Mouse (Mus musculus) lung, postnatal 4 days (tissue): ENCODE measurements around the gene Tubb3.
"Not testable (repeated sequence)": the region's sequence is repeated elsewhere in the genome, so short reads cannot be mapped to it uniquely, and the experiment has no call there.

Experiments
- DNase-seq, 2 experiments: peaks; one replicate each; pipeline ENCODE4 v3.0.0; 2021

The Tubb3 gene

DNA sequence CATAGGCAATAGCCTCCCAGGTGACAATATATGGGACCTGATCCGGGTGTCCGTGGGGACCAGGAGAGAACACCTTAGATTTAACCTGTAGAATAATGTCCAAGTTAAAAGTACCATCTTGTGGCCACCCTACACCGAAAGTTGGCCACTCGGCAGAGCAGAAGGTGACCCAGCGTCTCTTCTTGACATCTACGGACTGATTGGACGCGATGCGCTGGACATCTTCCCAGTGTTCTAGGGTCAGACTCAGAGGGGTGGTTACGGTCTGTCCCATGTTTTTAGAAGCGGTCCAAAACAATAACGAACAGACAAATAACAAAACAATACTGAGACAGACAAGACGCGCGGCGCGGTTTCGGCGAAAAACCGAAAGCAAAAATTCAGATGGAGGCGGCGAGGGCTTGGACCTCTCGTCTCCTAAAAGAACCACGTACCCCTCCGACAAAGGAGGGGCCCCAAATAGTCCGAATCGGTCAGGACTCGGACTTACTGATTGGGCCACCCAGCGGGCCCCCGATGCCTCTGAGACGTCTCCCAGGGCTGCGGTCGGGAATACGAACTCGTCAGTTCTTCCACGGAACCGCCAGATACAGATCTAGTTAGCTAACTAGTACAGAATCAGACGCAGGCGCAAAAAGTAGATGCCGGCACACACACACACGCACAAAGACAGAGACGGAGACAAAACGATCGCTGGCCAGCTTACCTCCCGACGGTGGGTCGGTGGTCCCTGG is 22.2 kb downstream of the Tubb3 start:
- not testable (repeated sequence) for DNase-seq

GRCm38 (mm10) chr8:123441788-123442187 is 30.6 kb downstream of the Tubb3 start:
- DNase-seq: no peak

DNA sequence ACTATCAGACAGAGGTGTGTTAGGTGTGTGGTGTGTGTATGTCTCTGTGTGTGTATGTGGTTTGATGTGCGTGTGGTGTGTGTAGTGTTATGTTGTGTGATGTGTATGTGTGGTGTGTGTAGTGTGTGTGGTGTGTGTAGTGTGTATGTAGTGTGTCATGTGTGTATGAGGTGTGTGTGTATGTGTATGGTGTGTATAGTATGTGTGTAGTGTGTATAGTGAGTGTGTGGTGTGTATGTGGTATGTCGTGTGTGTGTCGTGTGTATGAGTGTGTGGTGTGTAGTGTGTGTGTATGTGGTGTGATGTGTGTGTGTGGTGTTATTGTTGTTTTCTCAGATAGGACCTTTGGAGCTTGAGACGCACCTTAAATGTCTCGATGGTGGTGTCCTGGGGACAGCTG is 31.1 kb downstream of the Tubb3 start:
- DNase-seq: no peak

DNA sequence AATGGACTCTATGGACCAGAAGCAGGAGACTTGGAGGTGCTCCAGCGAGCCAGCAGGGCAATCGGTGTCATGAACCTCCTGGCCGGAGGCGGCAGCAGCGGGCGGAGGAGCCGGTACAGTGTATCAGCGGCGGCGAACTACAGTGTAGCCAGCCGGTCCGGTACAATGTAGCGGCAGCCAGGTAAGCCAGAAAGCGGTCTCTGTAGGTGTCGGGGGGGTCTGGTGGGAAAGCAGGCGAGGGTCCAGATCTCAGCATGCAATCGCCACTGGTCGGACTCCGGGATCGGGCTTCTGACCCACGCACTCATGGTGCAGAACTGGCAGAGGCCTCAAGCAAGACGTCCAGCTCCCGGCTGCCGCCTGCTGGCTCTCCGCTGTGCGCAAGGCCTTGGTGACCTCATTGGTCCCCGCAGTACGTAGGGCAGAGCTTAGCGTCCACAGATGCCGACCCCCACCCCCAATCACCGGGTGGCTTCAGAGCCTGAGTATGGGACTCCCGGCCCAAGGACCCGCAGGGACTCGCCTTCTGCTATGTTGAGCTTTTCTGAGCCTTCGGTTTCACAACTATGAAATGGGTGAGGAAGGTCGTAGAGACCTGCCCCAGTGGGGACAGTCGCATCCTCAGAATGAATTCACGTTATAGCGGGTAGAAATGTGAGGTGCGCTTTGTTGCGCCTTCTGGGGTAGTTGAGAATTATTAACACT is 31.8 kb downstream of the Tubb3 start:
- peak; percentile 94 to 95 for DNase-seq

DNA sequence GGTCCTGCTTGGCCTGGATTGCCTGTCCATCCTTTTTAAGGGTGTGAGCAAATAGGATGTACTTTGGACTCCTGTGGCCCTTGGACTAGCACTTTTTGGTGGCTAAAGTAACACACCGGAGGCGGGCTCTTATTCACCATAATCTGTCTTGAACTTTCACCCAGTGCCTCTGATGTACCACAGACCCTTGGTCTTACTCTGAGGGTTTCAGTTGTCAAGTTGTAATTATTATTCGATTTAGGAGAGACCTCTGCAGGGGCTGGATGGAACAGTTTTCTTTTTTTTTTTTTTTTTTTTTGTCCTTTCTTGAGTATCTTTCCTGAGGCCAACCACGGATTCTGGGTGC is 32.3 kb downstream of the Tubb3 start:
- DNase-seq: no peak

GRCm38 (mm10) chr8:123444131-123444530 is 32.9 kb downstream of the Tubb3 start:
- DNase-seq: peak in 1 of 2 experiments; percentile 23

DNA sequence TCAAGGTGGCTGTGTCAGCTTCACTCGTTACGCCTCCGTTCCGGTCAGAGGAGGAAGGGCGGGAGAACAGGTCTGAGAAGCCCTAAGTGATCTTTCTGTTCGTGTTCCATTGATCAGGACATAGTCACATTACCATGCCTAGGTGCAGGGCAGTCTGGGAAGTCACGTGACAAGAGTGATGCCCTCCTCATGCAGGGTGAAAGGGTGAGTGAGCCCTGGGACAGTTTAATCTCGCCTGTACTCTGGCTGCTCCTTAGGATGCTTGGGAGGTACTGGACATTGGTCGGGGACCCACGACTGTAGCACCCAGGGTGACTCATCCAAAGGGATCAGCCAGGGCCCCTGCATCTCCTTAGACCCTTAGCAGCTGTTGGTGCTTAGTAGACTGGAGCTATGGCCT is 34.8 kb downstream of the Tubb3 start:
- DNase-seq: no peak

GRCm38 (mm10) chr8:123446799-123447198 is 35.6 kb downstream of the Tubb3 start:
- no peak for DNase-seq

- DNase-seq: no peak
These were observed 39.6 kb downstream of the Tubb3 start for GRCm38 (mm10) chr8:123450783-123451182.

DNA sequence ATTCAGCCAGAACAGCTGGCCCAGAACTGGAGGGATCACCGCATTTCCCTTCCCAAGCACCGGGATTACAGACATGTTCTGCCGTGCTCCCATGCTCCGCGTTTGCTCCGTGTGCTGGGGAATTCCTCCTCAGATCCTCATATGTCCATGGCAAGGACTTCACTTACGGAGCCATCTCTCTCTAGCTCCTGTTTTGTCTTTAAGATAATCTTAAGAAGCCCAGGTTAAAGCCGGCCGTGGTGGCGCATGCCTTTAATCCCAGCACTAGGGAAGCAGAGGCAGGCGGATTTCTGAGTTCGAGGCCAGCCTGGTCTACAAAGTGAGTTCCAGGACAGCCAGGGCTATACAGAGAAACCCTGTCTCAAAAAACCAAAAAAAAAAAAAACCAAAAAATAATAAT is 40.5 kb downstream of the Tubb3 start:
- DNase-seq: not testable (repeated sequence)

GRCm38 (mm10) chr8:123452149-123452548 is 40.9 kb downstream of the Tubb3 start:
- DNase-seq: no peak

DNA sequence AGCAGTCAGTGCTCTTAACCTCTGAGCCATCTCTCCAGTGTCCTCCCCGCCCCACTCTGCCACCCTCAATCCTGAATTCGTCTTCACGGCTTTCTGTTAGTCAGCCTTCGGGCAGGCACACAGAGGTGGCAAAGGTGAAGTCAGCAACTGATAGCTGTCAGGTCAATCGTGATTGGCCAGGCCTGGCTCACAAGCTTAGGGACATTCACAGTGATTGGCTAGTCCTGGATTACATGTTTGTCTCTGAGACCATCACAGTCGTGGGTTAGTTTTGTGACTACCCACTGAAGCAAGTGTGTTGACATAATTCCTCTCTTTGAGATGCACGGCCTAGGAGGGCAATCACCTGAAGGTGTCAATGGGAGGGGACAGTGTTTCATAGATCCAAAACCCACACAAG is 42.1 kb downstream of the Tubb3 start:
- DNase-seq: no peak

- no peak for DNase-seq
These were observed 42.7 kb downstream of the Tubb3 start for GRCm38 (mm10) chr8:123453951-123454350.

GRCm38 (mm10) chr8:123454559-123454958 is 43.3 kb downstream of the Tubb3 start:
- no peak for DNase-seq

GRCm38 (mm10) chr8:123463651-123464050 is 52.4 kb downstream of the Tubb3 start:
- DNase-seq: no peak

DNA sequence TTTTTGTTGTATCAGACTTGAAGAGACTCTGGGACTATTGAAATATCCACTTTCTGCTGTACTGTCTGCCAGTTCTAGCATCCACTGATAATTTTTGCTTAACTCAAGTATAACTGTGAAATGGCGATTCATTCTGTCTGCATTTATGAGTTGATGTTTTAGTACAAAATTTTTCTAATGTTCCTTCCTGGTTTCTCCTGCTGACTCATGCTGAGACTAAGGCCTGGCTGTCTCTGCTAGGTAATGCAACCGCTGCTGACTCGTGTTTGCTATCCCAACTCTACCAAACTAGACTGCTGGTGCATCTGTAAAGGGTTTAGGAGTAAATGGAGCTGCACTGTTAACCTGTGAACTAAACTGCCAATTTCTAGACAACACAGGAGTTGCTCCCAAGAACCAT is 56.3 kb downstream of the Tubb3 start:
- DNase-seq: no peak
